Mouse (Mus musculus) ovary, postnatal 10 days (tissue): Measurements from ENCODE around the gene Fam19a1.
"Not testable (repeated sequence)": the region's sequence is repeated elsewhere in the genome, so short reads cannot be mapped to it uniquely, and the experiment has no call there.

Experiments used
- DNase-seq: peaks from one replicate; pipeline ENCODE4 v3.0.0; 2022; ENCODE audit warnings: low spot score

The Fam19a1 gene

GRCm38 (mm10) chr6:96112854-96113253, at the start of gene Fam19a1:
TSS of gene Fam19a1 (plus strand) at chr6:96113154.
- DNase-seq: no peak

DNA sequence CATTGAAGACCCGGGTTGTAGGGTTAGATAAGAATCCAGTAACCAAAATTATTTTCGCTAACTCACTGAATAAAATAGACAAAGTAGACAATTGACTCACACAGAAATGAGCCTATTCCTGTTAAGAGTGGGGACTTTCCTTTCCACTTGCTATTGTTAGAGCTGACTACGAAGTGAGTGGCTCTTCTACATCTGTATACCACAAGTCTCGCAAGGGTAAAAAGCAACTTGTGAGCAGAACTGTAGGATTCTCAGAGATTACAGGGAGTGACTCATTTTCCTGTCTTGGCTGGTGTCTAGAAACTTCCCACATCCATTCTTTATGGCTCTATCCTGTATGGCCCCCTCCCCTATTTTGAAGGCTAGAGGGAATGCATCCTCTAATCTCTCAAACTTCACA, 41.9 kb upstream of the Fam19a1 start:
- no peak for DNase-seq

- DNase-seq: no peak
Observed at GRCm38 (mm10) chr6:96071567-96071966, 41.4 kb upstream of the Fam19a1 start.

- DNase-seq: no peak
Observed at GRCm38 (mm10) chr6:96089961-96090360, 23.0 kb upstream of the Fam19a1 start.

DNA sequence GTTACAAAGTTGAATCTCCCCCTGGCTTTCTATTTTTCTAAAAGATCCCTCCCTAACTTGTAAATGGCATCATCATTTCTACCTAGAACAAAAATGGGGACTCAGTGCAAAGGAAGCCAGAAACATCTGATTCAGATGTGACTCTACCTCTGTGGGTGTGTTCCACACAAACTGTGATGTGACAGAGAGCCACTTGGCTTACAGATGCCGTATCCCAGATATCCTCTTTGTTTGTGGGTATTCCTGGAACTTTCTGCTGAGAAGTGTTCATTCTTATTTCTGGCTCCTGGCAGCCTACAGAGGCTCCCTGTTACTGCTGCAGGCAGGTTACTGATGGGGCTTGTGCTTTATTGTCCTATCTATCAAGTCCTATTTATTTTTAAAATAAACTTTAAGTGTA, 19.2 kb upstream of the Fam19a1 start:
- DNase-seq: no peak

DNA sequence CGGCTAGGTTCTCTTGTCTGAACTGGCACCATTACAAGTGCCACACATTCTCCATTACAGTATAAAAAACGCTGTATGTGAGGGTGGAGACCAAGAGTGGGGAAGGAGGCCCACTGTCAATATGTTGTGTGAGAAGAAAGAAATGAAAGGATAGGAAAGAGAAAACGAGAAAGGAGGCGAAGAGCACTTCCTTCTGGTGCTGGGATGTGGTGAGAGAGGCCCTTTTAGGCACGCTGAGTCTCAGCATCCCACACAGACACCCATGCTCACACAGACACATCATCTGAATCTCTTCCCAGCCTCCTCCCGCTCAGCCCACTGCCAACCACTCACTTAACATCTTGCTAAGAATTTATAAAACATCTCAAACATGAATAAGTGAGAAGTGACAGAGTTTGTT, 14.7 kb upstream of the Fam19a1 start:
- no peak for DNase-seq

GRCm38 (mm10) chr6:96111656-96112055, 1.3 kb upstream of the Fam19a1 start:
- DNase-seq: no peak

GRCm38 (mm10) chr6:96114151-96114550, 1.2 kb downstream of the Fam19a1 start:
- DNase-seq: no peak

DNA sequence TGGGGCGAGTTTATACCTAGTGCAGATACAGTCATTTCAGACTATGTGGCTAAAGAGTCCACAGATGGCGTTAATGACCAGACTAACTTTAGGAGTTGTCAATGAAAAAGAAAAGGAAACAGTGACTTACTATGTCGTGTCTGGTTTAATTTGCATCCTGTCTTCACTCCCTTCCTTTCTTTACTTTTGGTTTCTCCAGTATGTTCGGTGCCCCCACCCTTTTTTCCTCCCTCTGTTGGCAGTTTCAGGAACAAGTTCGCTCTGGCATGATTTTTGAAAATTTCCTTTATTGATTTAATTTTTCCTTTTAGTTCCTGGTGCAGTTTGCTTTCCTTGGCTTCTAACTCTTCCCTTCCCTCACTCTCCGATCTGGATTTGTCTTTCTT, 3.2 kb downstream of the Fam19a1 start:
- DNase-seq: no peak

- DNase-seq: peak; percentile 6
Observed at GRCm38 (mm10) chr6:96116534-96117272, 3.7 kb downstream of the Fam19a1 start.

DNA sequence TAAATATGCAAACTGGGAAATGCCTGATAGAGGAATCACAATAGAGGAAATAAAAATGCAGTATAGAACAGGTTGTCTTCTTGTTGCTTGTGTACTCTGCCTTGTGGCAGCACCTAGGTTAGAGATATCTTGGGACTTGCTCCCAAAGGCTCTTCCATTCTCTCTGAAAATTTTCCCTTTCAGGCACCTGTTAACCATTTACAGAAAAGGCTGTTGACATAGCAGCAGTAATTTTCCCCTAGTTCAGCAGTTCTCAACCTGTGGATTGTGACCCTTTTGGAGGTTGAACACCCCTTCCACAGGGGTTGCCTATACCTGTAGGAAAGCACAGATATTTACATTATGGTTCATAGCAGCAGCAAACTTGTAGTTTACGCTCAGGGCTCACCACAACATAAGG, 30.4 kb downstream of the Fam19a1 start:
- no peak for DNase-seq

DNA sequence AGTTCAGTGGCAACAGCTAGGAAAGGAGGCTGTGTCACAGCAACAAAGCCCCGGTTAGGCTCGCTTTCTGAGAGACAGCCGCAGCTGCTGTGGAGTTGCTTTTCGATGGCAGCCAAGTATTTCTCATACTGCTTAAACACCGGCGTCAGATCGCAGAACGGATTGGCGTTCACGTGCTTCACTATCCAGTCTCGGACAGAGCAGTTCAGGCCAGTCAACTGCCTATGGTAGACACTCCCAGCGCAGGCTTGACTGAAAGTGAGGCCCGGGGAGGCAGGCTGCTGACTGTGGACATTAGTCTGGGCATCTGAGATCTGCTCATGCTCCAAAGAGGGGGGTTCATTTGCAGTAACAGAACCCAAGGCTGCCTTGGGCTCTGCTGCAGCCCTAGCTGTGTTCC, 52.4 kb downstream of the Fam19a1 start:
- no peak for DNase-seq

GRCm38 (mm10) chr6:96165818-96166379, 52.9 kb downstream of the Fam19a1 start, which contains the start of gene 1700123L14Rik:
TSS of gene 1700123L14Rik (minus strand) at chr6:96166243.
- DNase-seq: no peak

- DNase-seq: no peak
Observed at GRCm38 (mm10) chr6:96167031-96167430, 54.1 kb downstream of the Fam19a1 start.

DNA sequence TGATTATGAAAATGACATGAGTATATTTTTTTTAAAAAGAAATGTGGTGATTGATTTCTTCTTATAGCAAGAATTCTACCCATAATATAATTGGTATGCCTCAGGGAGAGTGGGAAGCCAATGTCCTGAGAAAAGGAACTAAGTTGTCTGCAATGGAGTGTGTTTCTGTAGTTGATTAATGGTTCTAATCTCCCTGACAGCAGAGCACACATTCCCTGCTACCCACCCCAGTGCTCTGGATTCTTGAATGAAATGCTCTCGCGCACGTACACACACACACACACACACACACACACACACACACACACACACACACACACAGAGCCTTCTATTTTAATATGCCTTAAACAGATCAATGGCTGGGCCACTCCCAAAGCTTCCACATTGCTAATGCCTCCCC, 60.7 kb downstream of the Fam19a1 start:
- DNase-seq: no peak

- no peak for DNase-seq
Observed at GRCm38 (mm10) chr6:96178530-96178929, 65.6 kb downstream of the Fam19a1 start.

- DNase-seq: no peak
Observed at GRCm38 (mm10) chr6:96183392-96183791, 70.4 kb downstream of the Fam19a1 start.

DNA sequence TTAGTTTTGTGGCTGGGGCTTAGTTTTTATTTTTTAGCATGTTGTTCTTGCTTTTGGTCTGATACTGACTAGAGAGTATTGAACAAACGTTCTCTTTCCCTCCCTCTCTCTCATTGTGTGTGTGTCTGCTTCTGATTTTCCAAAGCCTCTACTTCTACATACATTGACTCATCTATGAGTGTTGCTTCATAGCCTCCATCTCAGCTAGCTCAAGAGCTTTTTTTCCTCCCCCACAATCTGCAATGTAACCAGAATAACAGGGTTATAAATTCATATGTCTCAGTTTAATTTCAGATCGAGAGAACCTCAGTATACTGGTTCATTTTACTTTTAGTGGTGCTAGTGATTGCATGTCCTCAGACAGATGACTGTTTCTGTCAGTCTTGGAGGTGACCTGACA, 73.6 kb downstream of the Fam19a1 start:
- no peak for DNase-seq

GRCm38 (mm10) chr6:96198991-96199390, 86.0 kb downstream of the Fam19a1 start:
- DNase-seq: not testable (repeated sequence)

DNA sequence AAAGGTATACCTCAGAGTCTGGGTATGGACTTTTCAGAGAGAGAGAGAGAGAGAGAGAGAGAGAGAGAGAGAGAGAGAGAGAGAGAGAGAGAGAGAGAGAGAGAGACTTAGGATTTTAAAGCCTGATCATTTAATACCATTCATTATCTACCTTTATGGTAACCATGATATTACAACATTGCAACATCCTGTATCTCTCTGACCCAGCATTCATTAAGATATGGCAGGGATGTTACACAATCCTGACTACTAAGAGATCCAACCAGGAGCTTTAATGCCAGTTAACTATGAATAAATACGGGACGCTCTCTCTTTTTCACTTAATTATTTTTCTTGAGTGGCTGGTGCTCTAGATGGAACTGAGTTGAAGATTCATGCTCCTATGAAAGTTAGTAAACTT, 92.4 kb downstream of the Fam19a1 start:
- DNase-seq: no peak

- DNase-seq: no peak
Observed at GRCm38 (mm10) chr6:96234806-96235205, 121.9 kb downstream of the Fam19a1 start.

DNA sequence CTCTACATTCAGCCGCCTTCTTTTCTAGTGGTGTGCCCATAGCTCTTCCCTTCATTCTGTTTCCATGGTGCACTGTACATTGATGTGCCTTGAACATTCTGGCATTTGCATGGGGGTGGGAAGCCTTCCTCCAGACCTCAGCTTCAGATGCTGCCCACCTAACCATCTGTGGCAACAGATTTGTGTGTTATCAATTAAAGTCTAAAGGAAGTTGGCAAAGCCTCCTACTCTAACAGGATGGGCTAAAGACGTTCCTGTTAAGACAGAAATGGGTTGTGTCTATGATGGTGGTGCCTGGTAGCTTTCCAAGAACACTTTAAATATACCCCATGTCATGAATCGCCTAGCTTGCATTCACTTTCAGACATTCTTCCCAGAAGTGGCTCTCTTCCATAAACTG, 131.4 kb downstream of the Fam19a1 start:
- DNase-seq: no peak

- no peak for DNase-seq
Observed at GRCm38 (mm10) chr6:96252001-96252400, 139.0 kb downstream of the Fam19a1 start.

DNA sequence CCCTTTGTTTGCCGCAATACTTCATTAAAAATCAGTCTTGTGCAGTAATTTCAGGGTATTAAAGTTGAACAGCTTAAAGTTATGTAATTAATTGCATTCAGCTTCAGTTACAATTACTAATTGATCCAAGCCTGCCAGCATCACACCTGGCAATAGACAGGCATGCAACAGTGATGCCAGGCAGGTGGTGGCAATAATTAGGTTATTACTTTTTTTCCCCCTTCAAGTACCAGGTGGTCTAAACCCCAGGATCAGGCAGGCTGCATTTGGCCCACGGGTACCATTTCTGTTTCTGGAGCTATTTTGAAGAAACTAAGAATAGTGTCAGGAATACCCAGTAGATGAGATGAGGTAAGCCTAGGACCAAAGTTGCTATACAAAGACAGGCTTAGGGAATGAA, 141.9 kb downstream of the Fam19a1 start:
- no peak for DNase-seq
